ENCODE assay signal across 23 mouse cellular contexts in genomic region chr10:37914780-37915179, GRCm38 (mm10).
"Had no signal": no experiment of that assay in that cellular context is flagged by ENCODE, and none has a peak within 500 bp of the region (broad histone marks: within the 10 kb centered on the region; RNA-seq: fewer than 3 reads in every experiment).

No protein-coding gene starts in this region.

- H3K9me3 ChIP-seq: heart, embryonic 10.5 days; heart, embryonic 12.5 days; hindbrain, embryonic 10.5 days; hindbrain, embryonic 12.5 days; intestine, embryonic 15.5 days; limb, embryonic 13.5 days; limb, embryonic 15.5 days; liver, embryonic 12.5 days had no signal

- H3K4me1 ChIP-seq: heart, embryonic 10.5 days; hindbrain, embryonic 10.5 days; intestine, embryonic 15.5 days; limb, embryonic 15.5 days; liver, embryonic 12.5 days had no signal

- DNase-seq: gastrocnemius, adult 2 months; gastrocnemius, postnatal 10 days; gastrocnemius, postnatal 25 days; heart, adult 18-20 months; heart, postnatal 10 days; heart, postnatal 4 days; kidney, adult 18-20 months; kidney, postnatal 25 days; left cerebral cortex, postnatal 4 days had no signal

- H3K4me3 ChIP-seq: gastrocnemius, adult 2 months; heart, embryonic 10.5 days; heart, embryonic 12.5 days; hindbrain, embryonic 10.5 days; hindbrain, embryonic 12.5 days; intestine, embryonic 15.5 days; layer of hippocampus, adult 2 months; limb, embryonic 13.5 days; limb, embryonic 15.5 days; liver, embryonic 12.5 days had no signal

- H3K27me3 ChIP-seq: heart, embryonic 12.5 days; hindbrain, embryonic 12.5 days; intestine, embryonic 15.5 days; limb, embryonic 13.5 days; limb, embryonic 15.5 days; liver, embryonic 12.5 days had no signal

- H3K27ac ChIP-seq: gastrocnemius, adult 2 months; heart, embryonic 10.5 days; hindbrain, embryonic 12.5 days; hindbrain, embryonic 14.5 days; intestine, embryonic 15.5 days; layer of hippocampus, adult 2 months; limb, embryonic 13.5 days; limb, embryonic 15.5 days; liver, embryonic 12.5 days; liver, embryonic 14.5 days had no signal

- ATAC-seq: hindbrain, embryonic 16.5 days; inflammation-experienced regulatory T-cells, adult 6 months; intestine, embryonic 15.5 days; intestine, postnatal 0 days; liver, embryonic 12.5 days had no signal

- H3K36me3 ChIP-seq: heart, embryonic 10.5 days; heart, embryonic 12.5 days; hindbrain, embryonic 10.5 days; hindbrain, embryonic 12.5 days; intestine, embryonic 15.5 days; limb, embryonic 13.5 days; limb, embryonic 15.5 days; liver, embryonic 12.5 days had no signal

- H3K4me2 ChIP-seq: heart, embryonic 12.5 days; hindbrain, embryonic 12.5 days; hindbrain, embryonic 14.5 days; intestine, embryonic 15.5 days; limb, embryonic 13.5 days; limb, embryonic 15.5 days; liver, embryonic 12.5 days had no signal

- H3K9ac ChIP-seq: heart, embryonic 12.5 days; hindbrain, embryonic 12.5 days; hindbrain, embryonic 14.5 days; intestine, embryonic 15.5 days; limb, embryonic 13.5 days; limb, embryonic 15.5 days; liver, embryonic 12.5 days; liver, embryonic 14.5 days had no signal
